Mouse (Mus musculus): ENCODE measurements around the gene Isg15. TPM values are rescaled to one million over a fixed set of nuclear protein-coding genes. Genes with fewer than 3 reads are reported as not detected.
A peak's percentile ranks its signal among the peaks of the same experiment; 100 is the strongest.

Isg15 gene
- total and polyA plus RNA-seq, 3 experiments = 4.8 to 5.4 TPM; not detected in 1

DNA sequence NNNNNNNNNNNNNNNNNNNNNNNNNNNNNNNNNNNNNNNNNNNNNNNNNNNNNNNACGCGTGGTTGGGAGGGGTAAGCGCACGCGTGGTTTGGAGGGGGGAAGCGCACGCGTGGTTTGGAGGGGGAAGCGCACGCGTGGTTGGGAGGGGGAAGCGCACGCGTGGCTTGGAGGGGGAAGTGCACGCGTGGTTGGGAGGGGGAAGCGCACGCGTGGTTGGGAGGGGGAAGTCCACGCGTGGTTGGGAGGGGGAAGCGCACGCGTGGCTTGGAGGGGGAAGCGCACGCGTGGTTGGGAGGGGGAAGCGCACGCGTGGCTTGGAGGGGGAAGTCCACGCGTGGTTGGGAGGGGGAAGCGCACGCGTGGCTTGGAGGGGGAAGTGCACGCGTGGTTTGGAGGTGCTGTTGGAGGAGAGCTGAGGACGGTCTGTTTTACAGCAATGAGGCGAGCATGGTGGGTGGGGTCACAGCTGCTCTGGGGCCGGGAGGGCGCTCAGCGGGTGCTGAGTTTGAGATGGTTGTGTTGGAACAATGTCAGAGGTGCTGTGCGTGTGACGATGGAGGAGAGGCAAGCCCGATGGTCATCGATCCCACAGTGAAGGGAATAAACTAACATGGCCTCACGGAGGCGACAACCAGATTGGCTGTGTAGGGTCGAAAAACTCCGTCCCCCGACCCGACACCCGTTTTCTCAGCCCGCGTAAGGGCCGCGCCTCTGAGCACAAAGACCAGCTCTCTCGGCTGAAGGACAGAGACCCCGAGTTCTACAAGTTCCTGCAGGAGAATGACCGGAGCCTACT, 36.2 kb upstream of the Isg15 start:
- Histone ChIP-seq H3K4me1 (ENCODE audit: control insufficient read depth in 1 of 2, insufficient read depth in 2 of 2, low read length in 2 of 2) (peaks cover 2 to 6% of the 10 kb centered on the region in 2 experiments; a peak in 2 of 4 replicates), H3K27me3 (ENCODE audit: control insufficient read depth in 1 of 2, insufficient read depth in 2 of 2, low read length in 2 of 2) (no peaks in the 10 kb centered on the region), H3K4me3 (ENCODE audit: control insufficient read depth in 1 of 2, insufficient read depth in 1 of 2, low read depth in 2 of 2, low read length in 2 of 2) (peak overlapping the region; percentile 91 to 96), H3K9ac (ENCODE audit: control insufficient read depth, low read depth, low read length, poor library complexity, severe bottlenecking) (peak overlapping the region; percentile 96), H3K9me3 (replicated peaks; ENCODE audit: insufficient read depth, low read length) (no peaks in the 10 kb centered on the region), H3K27ac (ENCODE audit: control insufficient read depth, low read depth, low read length) (peak overlapping the region; percentile 54), H3K36me3 (ENCODE audit: control insufficient read depth in 1 of 2, insufficient read depth in 2 of 2, low read length in 2 of 2) (peaks cover 8 to 22% of the 10 kb centered on the region in 2 experiments), H3K79me2 (ENCODE audit: control insufficient read depth, insufficient read depth, low read length, poor library complexity) (peaks cover 51% of the 10 kb centered on the region)
- peak; percentile 62 for DNase-seq (ENCODE audit: low read depth, low spot score)
- TF ChIP-seq E2F4 (IDR thresholded peaks at IDR 0.05; ENCODE audit: borderline replicate concordance, low read depth, low read length) = no peak
- 0 out of 2 replicates have a peak, but pooled peaks have one; percentile 30 for TF ChIP-seq MXI1 (IDR thresholded peaks at IDR 0.05; ENCODE audit: low read depth, low read length)
- TF ChIP-seq MAZ (IDR thresholded peaks at IDR 0.05; ENCODE audit: low read depth, low read length) = no peak
- no peak for TF ChIP-seq HCFC1 (IDR thresholded peaks at IDR 0.05; ENCODE audit: low read depth, low read length)
- no peak for TF ChIP-seq RCOR1 (IDR thresholded peaks at IDR 0.05; ENCODE audit: low read depth, low read length)
- no peak for TF ChIP-seq USF2 (IDR thresholded peaks at IDR 0.05; ENCODE audit: borderline replicate concordance in 1 of 2, insufficient read depth in 1 of 2, low read depth in 1 of 2, low read length in 2 of 2)
- TF ChIP-seq TBP (IDR thresholded peaks at IDR 0.05; ENCODE audit: low read depth, low read length) = no peak
- TF ChIP-seq CTCF (IDR thresholded peaks at IDR 0.05 in 2 of 3, conservative IDR thresholded peaks at IDR 0.05 in 1 of 3; ENCODE audit: control insufficient read depth in 1 of 3, insufficient read depth in 1 of 3, low read depth in 2 of 3, low read length in 3 of 3, poor library complexity in 1 of 3, severe bottlenecking in 1 of 3) = no peak

DNA sequence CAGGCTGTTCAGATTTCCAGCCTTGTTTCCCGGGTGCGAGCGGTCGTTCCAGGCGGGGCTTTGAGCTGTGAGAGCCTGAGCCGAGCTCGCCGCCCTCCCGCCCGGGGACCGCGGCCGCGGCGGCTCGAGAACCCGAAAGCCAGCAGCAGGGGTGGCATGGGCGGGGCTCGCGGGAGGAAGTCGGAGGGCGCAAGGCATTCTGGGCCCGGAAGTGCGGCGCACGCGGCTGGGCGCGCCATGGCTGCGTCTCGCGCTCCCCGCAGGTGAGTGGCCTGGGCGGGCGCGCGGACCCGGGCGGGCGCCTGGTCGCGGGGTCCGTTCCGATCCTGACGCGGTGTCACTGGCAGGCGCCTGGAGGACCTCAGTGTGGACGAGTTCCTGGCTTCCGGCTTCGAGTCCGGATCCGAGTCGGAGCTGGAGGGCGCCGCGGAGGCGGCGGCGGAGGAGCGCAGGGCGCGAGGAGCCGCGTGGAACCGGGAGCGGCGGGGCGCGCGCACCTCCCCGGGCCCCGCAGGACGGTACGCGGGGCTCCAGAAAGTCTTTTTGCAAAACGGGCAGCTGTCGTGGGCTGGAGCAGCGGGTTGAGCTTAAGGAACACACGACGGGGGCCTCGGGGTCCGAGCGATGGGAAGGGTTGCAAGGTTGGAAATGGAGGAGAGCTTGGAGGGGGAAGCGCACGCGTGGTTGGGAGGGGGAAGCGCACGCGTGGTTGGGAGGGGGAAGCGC, 35.4 kb upstream of the Isg15 start, which contains the start of gene Noc2l:
Gene Noc2l (plus strand): TSS at position 203 of the 726 bp plus-strand sequence.
- peaks cover 8 to 19% of the 10 kb centered on the region in 2 experiments for H3K36me3 ChIP-seq (ENCODE audit: control insufficient read depth in 1 of 2, insufficient read depth in 2 of 2, low read length in 2 of 2)
- H3K27ac ChIP-seq (ENCODE audit: control insufficient read depth, low read depth, low read length) = peak within 1 kb of the TSS; percentile 96
- peak within 1 kb of the TSS; percentile 96 for H3K9ac ChIP-seq (ENCODE audit: control insufficient read depth, low read depth, low read length, poor library complexity, severe bottlenecking)
- peak within 1 kb of the TSS; percentile 91 to 96 for H3K4me3 ChIP-seq (ENCODE audit: control insufficient read depth in 1 of 2, insufficient read depth in 1 of 2, low read depth in 2 of 2, low read length in 2 of 2)
- peaks cover 2 to 6% of the 10 kb centered on the region in 2 experiments; a peak in 2 of 4 replicates for H3K4me1 ChIP-seq (ENCODE audit: control insufficient read depth in 1 of 2, insufficient read depth in 2 of 2, low read length in 2 of 2)
- peaks cover 46% of the 10 kb centered on the region for H3K79me2 ChIP-seq (ENCODE audit: control insufficient read depth, insufficient read depth, low read length, poor library complexity)
- H3K9me3 ChIP-seq (replicated peaks; ENCODE audit: insufficient read depth, low read length) = no peaks in the 10 kb centered on the region
- no peaks in the 10 kb centered on the region for H3K27me3 ChIP-seq (ENCODE audit: control insufficient read depth in 1 of 2, insufficient read depth in 2 of 2, low read length in 2 of 2)
- DNase-seq (ENCODE audit: low read depth, low spot score) = peak; percentile 94
- TF ChIP-seq CHD1 (IDR thresholded peaks at IDR 0.05; ENCODE audit: low read depth, low read length) (0 out of 2 replicates have a peak, but pooled peaks have one; percentile 23), ZKSCAN1 (IDR thresholded peaks at IDR 0.05; ENCODE audit: low read depth, low read length) (no peak), MYB (IDR thresholded peaks at IDR 0.05; ENCODE audit: low read depth, low read length) (peak; percentile 15; the same call in 1 of the 2 replicates), POLR2A (IDR thresholded peaks at IDR 0.05; ENCODE audit: control insufficient read depth in 1 of 2, insufficient read depth in 1 of 2, low read depth in 1 of 2, low read length in 2 of 2, poor library complexity in 1 of 2) (peak; percentile 81 to 89; a peak in 3 of 4 replicates), NRF1 (IDR thresholded peaks at IDR 0.05; ENCODE audit: insufficient read depth, low read depth, low read length, poor library complexity, severe bottlenecking) (no peak), HCFC1 (IDR thresholded peaks at IDR 0.05; ENCODE audit: low read depth, low read length) (peak; percentile 90), TCF12 (IDR thresholded peaks at IDR 0.05; ENCODE audit: low read depth, low read length) (peak; percentile 57), E2F4 (IDR thresholded peaks at IDR 0.05; ENCODE audit: borderline replicate concordance, low read depth, low read length) (0 out of 2 replicates have a peak, but pooled peaks have one; percentile 16), MEF2A (IDR thresholded peaks at IDR 0.05; ENCODE audit: extremely low read depth, insufficient replicate concordance, low read depth, low read length, poor library complexity, severe bottlenecking) (no peak), MYC (IDR thresholded peaks at IDR 0.05; ENCODE audit: low read depth, low read length) (peak; percentile 86), MAX (IDR thresholded peaks at IDR 0.05; ENCODE audit: low read length) (peak; percentile 90), KAT2A (conservative IDR thresholded peaks at IDR 0.05; ENCODE audit: low read depth, low read length) (peak; percentile 80; the same call in 1 of the 2 replicates), USF1 (IDR thresholded peaks at IDR 0.05; ENCODE audit: low read depth, low read length) (0 out of 2 replicates have a peak, but pooled peaks have one; percentile 43), ELF1 (IDR thresholded peaks at IDR 0.05; ENCODE audit: low read depth, low read length) (peak; percentile 86), TBP (IDR thresholded peaks at IDR 0.05; ENCODE audit: low read depth, low read length) (peak; percentile 48; the same call in 1 of the 2 replicates), USF2 (IDR thresholded peaks at IDR 0.05; ENCODE audit: borderline replicate concordance in 1 of 2, insufficient read depth in 1 of 2, low read depth in 1 of 2, low read length in 2 of 2) (no peak), SMC3 (IDR thresholded peaks at IDR 0.05; ENCODE audit: low read depth, low read length) (no peak; the same call in 1 of the 2 replicates), MXI1 (IDR thresholded peaks at IDR 0.05; ENCODE audit: low read depth, low read length) (peak; percentile 97), ZC3H11A (IDR thresholded peaks at IDR 0.05; ENCODE audit: low read depth, low read length) (no peak), BHLHE40 (IDR thresholded peaks at IDR 0.05; ENCODE audit: borderline replicate concordance, low read depth, low read length) (0 out of 2 replicates have a peak, but pooled peaks have one; percentile 17), SIN3A (IDR thresholded peaks at IDR 0.05; ENCODE audit: low read length) (peak; percentile 94), NELFE (IDR thresholded peaks at IDR 0.05; ENCODE audit: low read depth, low read length) (peak; percentile 76; the same call in 1 of the 2 replicates), JUND (IDR thresholded peaks at IDR 0.05; ENCODE audit: low read depth, low read length) (no peak)
